Mouse (Mus musculus): ENCODE data around the gene Siva1.

- TF ChIP-seq CHD1 (IDR thresholded peaks at IDR 0.05; ENCODE audit: low read depth, low read length) (no peak), NELFE (IDR thresholded peaks at IDR 0.05; ENCODE audit: low read depth, low read length) (no peak), CTCF (conservative IDR thresholded peaks at IDR 0.05 in 1 of 2, IDR thresholded peaks at IDR 0.05 in 1 of 2; ENCODE audit: low read depth in 2 of 2, low read length in 2 of 2) (no peak), MAFK (IDR thresholded peaks at IDR 0.05; ENCODE audit: insufficient replicate concordance, low read length) (no peak), NRF1 (IDR thresholded peaks at IDR 0.05; ENCODE audit: low read depth, low read length) (no peak), POLR2A (IDR thresholded peaks at IDR 0.05; ENCODE audit: low read depth, low read length) (no peak), ZKSCAN1 (IDR thresholded peaks at IDR 0.05; ENCODE audit: borderline replicate concordance, low read depth, low read length) (no peak), RAD21 (IDR thresholded peaks at IDR 0.05; ENCODE audit: low read depth, low read length) (no peak), MYC (IDR thresholded peaks at IDR 0.05; ENCODE audit: low read depth, low read length) (no peak), MEF2A (IDR thresholded peaks at IDR 0.05; ENCODE audit: borderline replicate concordance, low read depth, low read length) (no peak)
These were observed 1.4 kb upstream of the Siva1 start for GRCm38 (mm10) chr12:112643126-112643525.
